Mouse (Mus musculus): ENCODE results near the gene Mical3.

GRCm38 (mm10) chr6:121154451-121155300, 23.9 kb upstream of the Mical3 start:
- TF ChIP-seq CTCF (IDR thresholded peaks at IDR 0.05; ENCODE audit: extremely low read depth, insufficient read depth, low read length) (no peak), POLR2A (IDR thresholded peaks at IDR 0.05; ENCODE audit: extremely low read depth, insufficient read depth, low read length) (no peak)

Data from cortical plate, adult 2 months (tissue).